Mouse (Mus musculus): ENCODE results near the gene Prdx2. TPM values are rescaled to one million over a fixed set of nuclear protein-coding genes. Genes with fewer than 3 reads are reported as not detected.

The Prdx2 gene
- polyA plus RNA-seq, 1 experiment = 183 TPM

- 74% methylated on average over 16 of the region's 16 CpGs for WGBS
- Histone ChIP-seq H3K27ac (ENCODE audit: control insufficient read depth, insufficient read depth, low read length) (no peak overlapping the region), H3K4me3 (ENCODE audit: control insufficient read depth, insufficient read depth, low read length) (no peak overlapping the region), H3K4me1 (replicated peaks; ENCODE audit: control insufficient read depth, insufficient read depth, low read length) (no peaks in the 10 kb centered on the region; the same call in 1 of the 2 replicates), H3K36me3 (ENCODE audit: control insufficient read depth, insufficient read depth, low read length) (no peaks in the 10 kb centered on the region), H3K27me3 (ENCODE audit: control insufficient read depth, insufficient read depth, low read length) (peaks cover 26% of the 10 kb centered on the region)
- TF ChIP-seq POLR2A (IDR thresholded peaks at IDR 0.05; ENCODE audit: control insufficient read depth, extremely low read depth, insufficient read depth, low read length, poor library complexity) (no peak), CTCF (IDR thresholded peaks at IDR 0.05; ENCODE audit: borderline replicate concordance, control insufficient read depth, extremely low read depth, insufficient read depth, low read length, poor library complexity) (no peak)
- DNase-seq = no peak
Measured at GRCm38 (mm10) chr8:84933767-84934559, 35.4 kb upstream of the Prdx2 start.

- Histone ChIP-seq H3K4me1 (replicated peaks; ENCODE audit: control insufficient read depth, insufficient read depth, low read length) (no peaks in the 10 kb centered on the region; the same call in 1 of the 2 replicates), H3K27ac (ENCODE audit: control insufficient read depth, insufficient read depth, low read length) (no peak overlapping the region), H3K4me3 (ENCODE audit: control insufficient read depth, insufficient read depth, low read length) (no peak overlapping the region), H3K27me3 (ENCODE audit: control insufficient read depth, insufficient read depth, low read length) (peaks cover 23% of the 10 kb centered on the region), H3K36me3 (ENCODE audit: control insufficient read depth, insufficient read depth, low read length) (no peaks in the 10 kb centered on the region)
- no peak for DNase-seq
- TF ChIP-seq POLR2A (IDR thresholded peaks at IDR 0.05; ENCODE audit: control insufficient read depth, extremely low read depth, insufficient read depth, low read length, poor library complexity) (no peak), CTCF (IDR thresholded peaks at IDR 0.05; ENCODE audit: borderline replicate concordance, control insufficient read depth, extremely low read depth, insufficient read depth, low read length, poor library complexity) (no peak)
- 4% methylated on average over 15 of the region's 15 CpGs for WGBS
Measured at GRCm38 (mm10) chr8:84934860-84935259, 34.5 kb upstream of the Prdx2 start.

DNA sequence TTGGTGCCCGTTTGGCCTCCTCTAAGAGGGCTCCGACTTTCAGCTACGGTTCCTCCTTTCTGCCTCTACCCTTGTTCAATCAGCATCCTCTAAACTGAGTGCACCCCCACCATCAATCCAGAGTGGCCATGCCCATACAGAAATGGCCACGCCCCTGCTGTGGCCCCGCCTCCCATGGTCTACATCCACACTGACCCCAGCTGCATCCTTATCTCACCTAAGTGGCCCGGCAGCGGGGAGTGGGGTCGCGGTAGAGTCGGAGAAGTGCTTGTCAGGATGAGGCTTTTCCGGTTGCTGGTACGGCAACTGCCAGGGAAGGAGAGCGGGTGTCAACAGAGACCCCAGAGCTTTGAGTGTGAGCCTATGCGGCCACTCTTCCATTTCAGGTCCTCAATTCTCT lies 33.9 kb upstream of the Prdx2 start:
- Histone ChIP-seq H3K27me3 (ENCODE audit: control insufficient read depth, insufficient read depth, low read length) (peaks cover 23% of the 10 kb centered on the region), H3K4me3 (ENCODE audit: control insufficient read depth, insufficient read depth, low read length) (no peak overlapping the region), H3K36me3 (ENCODE audit: control insufficient read depth, insufficient read depth, low read length) (no peaks in the 10 kb centered on the region), H3K4me1 (replicated peaks; ENCODE audit: control insufficient read depth, insufficient read depth, low read length) (no peaks in the 10 kb centered on the region; the same call in 1 of the 2 replicates), H3K27ac (ENCODE audit: control insufficient read depth, insufficient read depth, low read length) (no peak overlapping the region)
- DNase-seq = no peak
- 6% methylated on average over 14 of the region's 14 CpGs for WGBS
- no peak for TF ChIP-seq POLR2A (IDR thresholded peaks at IDR 0.05; ENCODE audit: control insufficient read depth, extremely low read depth, insufficient read depth, low read length, poor library complexity)

DNA sequence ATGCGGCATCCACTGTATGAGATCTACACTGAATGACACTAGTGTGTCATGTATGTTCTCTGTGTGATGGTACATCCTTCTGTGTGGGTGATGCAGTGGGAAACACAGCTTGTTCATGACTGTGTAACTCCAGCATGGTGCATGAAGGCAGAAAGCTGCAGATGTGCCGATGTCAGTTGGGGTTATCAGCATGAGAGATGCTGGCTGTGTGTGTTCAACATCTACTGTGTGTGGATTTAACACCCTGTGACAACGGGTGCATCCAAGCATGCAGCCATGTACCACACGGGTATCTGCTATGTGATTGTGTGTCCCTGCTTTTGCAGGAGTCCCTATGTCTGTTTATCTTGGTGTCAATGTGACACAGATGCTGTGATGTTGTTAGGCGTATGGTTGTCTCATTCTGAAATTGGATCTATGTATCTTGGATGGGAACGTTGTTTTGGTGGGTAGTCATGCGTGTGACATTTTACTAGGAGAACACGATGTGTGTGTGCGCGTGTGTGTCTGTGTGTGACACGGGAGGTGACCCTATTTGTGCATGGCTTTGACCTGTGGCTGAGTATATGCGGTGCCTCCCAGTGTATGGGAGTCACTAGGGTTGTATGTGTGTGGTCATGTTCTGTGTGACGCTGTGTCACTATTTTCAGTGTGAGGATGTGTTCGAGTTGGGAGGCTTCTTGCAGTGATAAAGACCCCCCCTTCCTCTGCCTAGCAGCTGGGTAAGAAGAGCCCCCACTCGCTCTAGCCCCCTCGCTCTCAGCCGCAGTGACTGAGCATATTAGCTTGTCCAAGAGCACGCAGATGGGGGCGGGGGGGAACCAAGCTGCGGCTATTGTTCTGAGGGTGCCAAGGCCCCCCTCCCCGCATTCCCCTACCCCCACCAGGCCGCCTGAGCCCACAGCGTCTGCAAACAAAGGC lies 33.1 kb upstream of the Prdx2 start:
- Histone ChIP-seq H3K27ac (ENCODE audit: control insufficient read depth, insufficient read depth, low read length) (no peak overlapping the region), H3K4me3 (ENCODE audit: control insufficient read depth, insufficient read depth, low read length) (no peak overlapping the region), H3K4me1 (replicated peaks; ENCODE audit: control insufficient read depth, insufficient read depth, low read length) (no peaks in the 10 kb centered on the region; the same call in 1 of the 2 replicates), H3K36me3 (ENCODE audit: control insufficient read depth, insufficient read depth, low read length) (no peaks in the 10 kb centered on the region), H3K27me3 (ENCODE audit: control insufficient read depth, insufficient read depth, low read length) (peaks cover 23% of the 10 kb centered on the region)
- TF ChIP-seq CTCF (IDR thresholded peaks at IDR 0.05; ENCODE audit: borderline replicate concordance, control insufficient read depth, extremely low read depth, insufficient read depth, low read length, poor library complexity) = no peak
- no peak for TF ChIP-seq POLR2A (IDR thresholded peaks at IDR 0.05; ENCODE audit: control insufficient read depth, extremely low read depth, insufficient read depth, low read length, poor library complexity)
- 26% methylated on average over 23 of the region's 23 CpGs for WGBS
- DNase-seq = no peak

DNA sequence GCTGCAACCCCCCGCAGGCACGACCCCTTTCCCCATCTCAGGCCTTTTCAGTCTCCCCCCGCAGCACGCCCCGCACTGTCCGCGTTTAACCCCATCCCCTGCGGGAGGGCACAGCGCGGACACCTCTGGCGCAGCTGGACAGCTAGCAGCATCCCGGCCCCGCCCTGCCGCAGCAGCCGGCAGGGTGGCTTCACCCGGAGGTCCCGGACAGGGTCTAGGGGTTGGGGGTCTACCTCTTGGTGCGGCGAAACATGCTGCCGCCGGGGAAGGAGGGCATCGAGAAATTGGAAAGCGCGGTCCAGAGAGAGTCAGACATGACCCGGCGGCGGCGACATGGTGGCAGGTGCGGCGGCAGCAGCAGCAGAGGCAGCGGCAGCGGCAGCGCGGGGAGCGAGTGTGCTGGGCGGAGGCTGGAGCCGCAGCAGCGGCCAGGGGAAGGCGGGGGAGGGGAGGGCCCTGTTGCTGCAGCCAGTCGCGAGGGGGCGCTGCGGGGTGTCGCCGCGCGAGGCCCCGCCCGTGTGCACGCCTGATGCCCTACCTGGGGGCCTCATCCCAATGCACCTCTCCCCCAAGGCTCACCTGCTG lies 32.3 kb upstream of the Prdx2 start, which contains the start of gene Mast1:
Gene Mast1 (minus strand): TSS at position 398 of the 585 bp plus-strand sequence.
- Histone ChIP-seq H3K4me1 (replicated peaks; ENCODE audit: control insufficient read depth, insufficient read depth, low read length) (no peaks in the 10 kb centered on the region; the same call in 1 of the 2 replicates), H3K27ac (ENCODE audit: control insufficient read depth, insufficient read depth, low read length) (no peak within 1 kb of the TSS), H3K36me3 (ENCODE audit: control insufficient read depth, insufficient read depth, low read length) (no peaks in the 10 kb centered on the region), H3K27me3 (ENCODE audit: control insufficient read depth, insufficient read depth, low read length) (peaks cover 23% of the 10 kb centered on the region), H3K4me3 (ENCODE audit: control insufficient read depth, insufficient read depth, low read length) (peak within 1 kb of the TSS; percentile 25)
- TF ChIP-seq POLR2A (IDR thresholded peaks at IDR 0.05; ENCODE audit: control insufficient read depth, extremely low read depth, insufficient read depth, low read length, poor library complexity) (no peak), CTCF (IDR thresholded peaks at IDR 0.05; ENCODE audit: borderline replicate concordance, control insufficient read depth, extremely low read depth, insufficient read depth, low read length, poor library complexity) (0 out of 2 replicates have a peak, but pooled peaks have one; percentile 60)
- DNase-seq = peak; percentile 51
- WGBS = 1% methylated on average over 49 of the region's 50 CpGs

All from thymus, adult 2 months (tissue).